Mouse (Mus musculus) kidney, postnatal 25 days (tissue): ENCODE results near the gene Dnajb13.
A peak's percentile ranks its signal among the peaks of the same experiment; 100 is the strongest.
"Not testable (repeated sequence)": the region's sequence is repeated elsewhere in the genome, so short reads cannot be mapped to it uniquely, and the experiment has no call there.

Source experiments
- DNase-seq, 2 experiments: peaks; one replicate each; pipeline ENCODE4 v3.0.0; 2021; ENCODE audit warnings: mixed read lengths in 2 of 2

Gene Dnajb13

GRCm38 (mm10) chr7:100484493-100484892 lies 30.3 kb downstream of the Dnajb13 start:
- no peak for DNase-seq

GRCm38 (mm10) chr7:100482046-100482445 lies 32.7 kb downstream of the Dnajb13 start:
- not testable (repeated sequence) for DNase-seq

DNA sequence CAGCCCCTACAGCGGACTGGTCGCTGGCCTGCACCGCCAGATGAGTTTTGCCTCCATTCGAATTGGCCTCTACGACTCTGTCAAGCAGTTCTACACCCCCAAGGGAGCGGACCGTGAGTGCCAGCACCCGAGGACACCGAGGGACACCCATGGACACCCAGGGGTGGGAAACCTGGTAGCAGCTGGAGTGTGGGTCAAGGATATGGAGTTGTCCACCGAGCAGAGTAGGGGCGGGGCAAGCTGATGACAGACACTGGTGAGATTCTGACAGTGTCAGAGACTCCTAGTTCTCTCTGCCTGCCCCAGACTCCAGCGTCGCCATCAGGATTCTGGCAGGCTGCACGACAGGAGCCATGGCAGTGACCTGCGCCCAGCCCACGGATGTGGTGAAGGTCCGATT lies 34.6 kb downstream of the Dnajb13 start:
- no peak for DNase-seq

GRCm38 (mm10) chr7:100479823-100480164 lies 35.0 kb downstream of the Dnajb13 start:
- DNase-seq, result peak in 1 of 2 experiments; percentile 66

DNA sequence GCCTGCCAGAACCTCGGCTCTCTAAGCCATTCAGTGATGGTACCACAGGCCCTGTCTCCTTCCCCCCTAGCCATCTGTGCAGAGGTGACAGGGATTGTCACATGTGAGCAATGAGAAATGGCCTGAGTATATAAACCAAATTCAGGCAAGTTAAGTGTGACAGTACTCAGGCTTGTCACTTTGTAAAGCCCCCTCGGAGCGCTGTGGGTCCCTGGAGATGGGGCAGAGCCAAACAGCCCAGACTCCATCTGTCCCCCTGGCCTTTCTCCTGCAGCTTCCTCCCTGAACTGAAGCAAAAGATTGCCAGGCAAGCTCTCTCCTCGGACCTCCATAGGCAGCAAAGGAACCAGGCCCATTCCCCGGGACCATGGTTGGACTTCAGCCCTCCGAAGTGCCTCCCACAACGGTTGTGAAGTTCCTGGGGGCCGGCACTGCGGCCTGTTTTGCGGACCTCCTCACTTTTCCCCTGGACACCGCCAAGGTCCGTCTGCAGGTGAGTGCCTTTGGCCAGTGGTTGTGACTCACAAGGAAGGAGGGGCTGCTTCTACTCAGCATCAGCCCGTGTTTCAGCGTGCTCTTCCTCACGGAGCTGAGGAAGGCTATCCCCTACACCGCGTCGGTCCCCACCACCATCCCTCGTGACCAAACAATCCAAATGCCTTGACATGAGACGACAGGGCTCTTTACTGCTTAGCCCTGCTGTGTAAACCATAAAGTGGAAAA lies 35.5 kb downstream of the Dnajb13 start:
- peak in 1 of 2 experiments; percentile 65 for DNase-seq

GRCm38 (mm10) chr7:100474680-100475079 lies 40.1 kb downstream of the Dnajb13 start:
- DNase-seq, result peak; percentile 82 to 91

- DNase-seq, result peak; percentile 27 to 68
Observed at GRCm38 (mm10) chr7:100473846-100474454, 40.8 kb downstream of the Dnajb13 start.

DNA sequence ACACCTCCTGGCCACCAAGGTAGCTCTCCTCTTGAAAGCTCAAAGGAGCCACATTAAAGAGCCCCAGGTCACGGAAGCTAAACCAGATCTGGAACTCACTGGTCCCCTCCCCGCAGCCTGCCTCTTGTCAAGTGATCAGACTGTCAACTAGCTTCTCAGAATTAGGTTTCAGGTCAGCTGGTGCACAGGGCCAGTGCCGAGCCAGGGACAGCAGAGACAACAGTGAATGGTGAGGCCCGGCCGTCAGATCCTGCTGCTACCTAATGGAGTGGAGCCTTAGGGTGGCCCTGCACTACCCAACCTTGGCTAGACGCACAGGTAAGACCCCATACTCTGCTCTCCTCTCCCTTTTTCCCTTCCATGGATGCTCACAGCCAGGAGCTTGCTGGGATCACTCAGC lies 42.0 kb downstream of the Dnajb13 start, which contains the start of gene Ucp3:
Ucp3 (plus strand) TSS at position 214 of the 400 bp plus-strand sequence.
- peak in 1 of 2 experiments; percentile 39 for DNase-seq

GRCm38 (mm10) chr7:100471407-100471797 lies 43.4 kb downstream of the Dnajb13 start:
- DNase-seq, result no peak

- DNase-seq, result no peak
Observed at GRCm38 (mm10) chr7:100470796-100471406, 43.9 kb downstream of the Dnajb13 start.

- no peak for DNase-seq
Observed at GRCm38 (mm10) chr7:100469502-100469901, 45.3 kb downstream of the Dnajb13 start.

- DNase-seq, result no peak
Observed at GRCm38 (mm10) chr7:100468761-100469160, 46.0 kb downstream of the Dnajb13 start.

DNA sequence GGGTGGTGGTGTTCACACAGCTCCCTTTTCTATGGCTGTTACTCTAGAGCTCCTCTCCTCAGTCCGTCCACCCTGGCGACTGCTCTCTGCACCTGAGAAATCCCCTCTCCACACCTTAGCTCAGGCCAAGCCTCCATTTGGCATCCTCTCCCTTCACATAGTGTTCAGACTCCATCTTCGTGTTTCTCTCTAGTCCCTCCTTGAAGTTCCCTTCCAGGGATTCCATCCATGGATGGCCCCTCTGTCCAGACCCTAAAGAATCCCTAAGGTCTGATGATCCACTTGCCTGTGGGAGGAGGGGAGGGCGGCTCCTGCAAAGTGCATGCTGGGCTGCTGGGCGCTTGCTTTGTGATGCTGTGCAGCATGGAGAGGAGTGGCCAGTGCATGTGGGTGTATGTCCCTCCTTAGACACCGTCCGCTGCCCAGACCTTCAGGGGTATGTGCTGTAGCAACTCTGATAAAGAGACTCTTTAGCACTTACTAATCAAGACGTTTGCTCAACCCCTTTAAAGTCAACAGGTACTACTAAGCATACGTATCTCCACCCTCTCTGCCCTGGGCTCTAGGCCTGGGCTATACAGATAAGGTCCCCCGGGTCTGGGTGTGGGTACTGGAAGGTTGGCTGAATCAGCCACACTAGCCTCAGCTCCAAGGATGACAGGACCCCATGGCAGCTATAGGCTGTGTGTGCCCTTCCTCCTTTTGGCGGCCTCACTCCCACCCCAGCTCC lies 47.8 kb downstream of the Dnajb13 start:
- DNase-seq, result no peak

GRCm38 (mm10) chr7:100465656-100466309 lies 49.0 kb downstream of the Dnajb13 start:
- peak; percentile 88 to 95 for DNase-seq

- peak; percentile 81 to 93 for DNase-seq
Observed at GRCm38 (mm10) chr7:100465248-100465647, 49.5 kb downstream of the Dnajb13 start.

- DNase-seq, result peak in 1 of 2 experiments; percentile 46
Observed at GRCm38 (mm10) chr7:100464248-100464647, 50.5 kb downstream of the Dnajb13 start.

- peak; percentile 56 to 81 for DNase-seq
Observed at GRCm38 (mm10) chr7:100463757-100464156, 51.0 kb downstream of the Dnajb13 start.

DNA sequence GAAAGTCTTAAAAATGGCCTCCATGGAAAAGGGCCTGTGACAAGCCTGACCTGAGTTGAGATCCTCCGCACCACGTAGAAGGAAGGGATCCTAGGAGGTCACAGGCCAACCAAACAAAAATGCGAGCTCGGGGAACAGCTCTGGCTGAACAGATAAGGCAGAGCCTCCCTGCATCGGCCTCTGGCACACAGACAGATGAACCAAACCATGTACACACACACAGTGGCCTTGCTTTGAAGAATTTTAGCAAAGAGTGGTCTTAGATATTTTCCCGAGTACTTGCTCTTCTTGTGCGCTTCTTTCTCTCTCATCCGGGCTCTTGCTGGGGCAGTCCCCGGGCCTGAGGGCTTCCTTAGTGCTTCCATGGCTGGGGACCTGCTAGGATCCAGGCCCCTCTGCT lies 51.6 kb downstream of the Dnajb13 start:
- DNase-seq, result peak in 1 of 2 experiments; percentile 33

DNA sequence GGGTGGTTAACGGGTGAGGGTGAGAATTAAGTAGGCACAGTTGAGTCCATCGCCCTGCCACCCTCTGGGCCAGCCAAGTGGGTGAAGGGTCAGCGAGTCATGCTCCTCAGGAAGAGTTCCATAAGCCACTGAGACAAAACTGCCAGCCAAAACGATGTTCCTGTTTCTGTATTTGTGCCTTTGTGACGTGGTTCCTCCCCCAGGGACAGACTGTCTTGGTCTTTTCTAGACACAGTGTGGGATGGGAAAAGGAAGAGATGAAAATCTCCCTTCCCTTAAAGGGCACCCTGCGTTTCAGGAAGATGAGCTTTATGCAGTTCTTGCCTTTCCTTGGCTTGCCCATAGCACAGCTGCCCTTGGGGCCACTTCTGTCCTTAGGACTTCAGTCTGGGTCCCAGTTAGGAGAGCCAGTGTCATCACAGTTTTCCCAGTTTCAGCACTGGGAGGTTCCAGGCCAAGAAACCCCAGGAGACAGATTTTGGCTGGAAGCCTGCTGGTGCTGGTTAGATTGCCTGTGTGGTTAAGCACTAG lies 53.1 kb downstream of the Dnajb13 start:
- DNase-seq, result peak; percentile 76 to 93

- peak in 1 of 2 experiments; percentile 47 for DNase-seq
Observed at GRCm38 (mm10) chr7:100459862-100460261, 54.9 kb downstream of the Dnajb13 start.

DNA sequence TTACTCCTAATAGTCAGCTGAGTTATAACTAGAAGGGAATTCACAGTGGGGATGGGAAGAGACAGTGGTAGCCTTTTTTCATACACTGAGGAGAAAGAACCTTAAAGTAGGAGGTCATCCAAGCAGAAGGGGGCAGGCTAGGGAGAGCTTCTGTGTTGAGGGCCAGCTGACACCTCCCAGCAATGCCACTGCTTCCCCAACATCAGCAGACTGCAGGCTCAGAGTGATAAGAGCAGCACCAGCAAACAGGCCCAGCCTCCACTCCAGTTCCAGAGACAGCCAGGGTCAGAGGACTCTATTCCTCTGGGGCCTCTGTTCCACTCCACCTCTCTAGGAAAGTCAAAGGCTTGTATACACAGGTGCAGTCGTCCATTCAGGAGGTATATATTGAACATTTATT lies 56.6 kb downstream of the Dnajb13 start:
- peak in 1 of 2 experiments; percentile 34 for DNase-seq
